Mouse (Mus musculus): ENCODE data around the gene Chst12. TPM values are rescaled to one million over a fixed set of nuclear protein-coding genes. Genes with fewer than 3 reads are reported as not detected.

The Chst12 gene
- polyA plus RNA-seq, 1 experiment = 14.7 TPM

- peaks cover 7% of the 10 kb centered on the region for H3K27me3 ChIP-seq (ENCODE audit: control insufficient read depth, insufficient read depth, insufficient read length)
- H3K79me3 ChIP-seq (ENCODE audit: low read depth) = no peaks in the 10 kb centered on the region
- TF ChIP-seq MYOG (IDR thresholded peaks at IDR 0.05; ENCODE audit: control insufficient read depth, extremely low read depth, insufficient read length) (no peak), USF1 (IDR thresholded peaks at IDR 0.05; ENCODE audit: low read depth) (no peak), FOSL1 (IDR thresholded peaks at IDR 0.05; ENCODE audit: insufficient read depth, low read length, poor library complexity, severe bottlenecking) (no peak), MYOD1 (IDR thresholded peaks at IDR 0.05; ENCODE audit: control insufficient read depth, insufficient read length, low read depth) (no peak), MAX (IDR thresholded peaks at IDR 0.05) (no peak), CTCF (IDR thresholded peaks at IDR 0.05; ENCODE audit: control insufficient read depth, insufficient read depth, insufficient read length) (no peak), CEBPB (IDR thresholded peaks at IDR 0.05; ENCODE audit: low read depth) (no peak)
- H3ac ChIP-seq (ENCODE audit: control insufficient read depth, insufficient read length, low read depth) = no peak overlapping the region
- no peaks in the 10 kb centered on the region for H3K36me3 ChIP-seq (ENCODE audit: control insufficient read depth, insufficient read depth)
- no peak overlapping the region for H3K4me3 ChIP-seq (ENCODE audit: insufficient read depth, poor library complexity, severe bottlenecking)
- no peaks in the 10 kb centered on the region for H3K79me2 ChIP-seq (ENCODE audit: control insufficient read depth, insufficient read depth)
Measured at GRCm38 (mm10) chr5:140565451-140565850, 60.1 kb downstream of the Chst12 start.

- Histone ChIP-seq H3K79me2 (ENCODE audit: control insufficient read depth, insufficient read depth) (no peaks in the 10 kb centered on the region), H3K36me3 (ENCODE audit: control insufficient read depth, insufficient read depth) (no peaks in the 10 kb centered on the region), H3K27me3 (ENCODE audit: control insufficient read depth, insufficient read depth, insufficient read length) (peaks cover 7% of the 10 kb centered on the region), H3ac (ENCODE audit: control insufficient read depth, insufficient read length, low read depth) (no peak overlapping the region), H3K4me3 (ENCODE audit: insufficient read depth, poor library complexity, severe bottlenecking) (no peak overlapping the region), H3K79me3 (ENCODE audit: low read depth) (no peaks in the 10 kb centered on the region)
- TF ChIP-seq MYOG (IDR thresholded peaks at IDR 0.05; ENCODE audit: control insufficient read depth, extremely low read depth, insufficient read length) (no peak), MAX (IDR thresholded peaks at IDR 0.05) (no peak), CEBPB (IDR thresholded peaks at IDR 0.05; ENCODE audit: low read depth) (no peak), FOSL1 (IDR thresholded peaks at IDR 0.05; ENCODE audit: insufficient read depth, low read length, poor library complexity, severe bottlenecking) (no peak), CTCF (IDR thresholded peaks at IDR 0.05; ENCODE audit: control insufficient read depth, insufficient read depth, insufficient read length) (peak; percentile 52), USF1 (IDR thresholded peaks at IDR 0.05; ENCODE audit: low read depth) (no peak), MYOD1 (IDR thresholded peaks at IDR 0.05; ENCODE audit: control insufficient read depth, insufficient read length, low read depth) (no peak)
Measured at GRCm38 (mm10) chr5:140565856-140566255, 60.5 kb downstream of the Chst12 start.

GRCm38 (mm10) chr5:140566271-140566670 lies 60.9 kb downstream of the Chst12 start:
- Histone ChIP-seq H3K27me3 (ENCODE audit: control insufficient read depth, insufficient read depth, insufficient read length) (peaks cover 7% of the 10 kb centered on the region), H3ac (ENCODE audit: control insufficient read depth, insufficient read length, low read depth) (no peak overlapping the region), H3K4me3 (ENCODE audit: insufficient read depth, poor library complexity, severe bottlenecking) (no peak overlapping the region), H3K36me3 (ENCODE audit: control insufficient read depth, insufficient read depth) (no peaks in the 10 kb centered on the region), H3K79me2 (ENCODE audit: control insufficient read depth, insufficient read depth) (no peaks in the 10 kb centered on the region), H3K79me3 (ENCODE audit: low read depth) (no peaks in the 10 kb centered on the region)
- TF ChIP-seq FOSL1 (IDR thresholded peaks at IDR 0.05; ENCODE audit: insufficient read depth, low read length, poor library complexity, severe bottlenecking) (no peak), MAX (IDR thresholded peaks at IDR 0.05) (no peak), MYOD1 (IDR thresholded peaks at IDR 0.05; ENCODE audit: control insufficient read depth, insufficient read length, low read depth) (no peak), CEBPB (IDR thresholded peaks at IDR 0.05; ENCODE audit: low read depth) (no peak), CTCF (IDR thresholded peaks at IDR 0.05; ENCODE audit: control insufficient read depth, insufficient read depth, insufficient read length) (no peak), USF1 (IDR thresholded peaks at IDR 0.05; ENCODE audit: low read depth) (no peak), MYOG (IDR thresholded peaks at IDR 0.05; ENCODE audit: control insufficient read depth, extremely low read depth, insufficient read length) (no peak)

- H3K4me3 ChIP-seq (ENCODE audit: insufficient read depth, poor library complexity, severe bottlenecking) = no peak overlapping the region
- TF ChIP-seq MYOD1 (IDR thresholded peaks at IDR 0.05; ENCODE audit: control insufficient read depth, insufficient read length, low read depth) (no peak), CTCF (IDR thresholded peaks at IDR 0.05; ENCODE audit: control insufficient read depth, insufficient read depth, insufficient read length) (no peak), FOSL1 (IDR thresholded peaks at IDR 0.05; ENCODE audit: insufficient read depth, low read length, poor library complexity, severe bottlenecking) (no peak), MYOG (IDR thresholded peaks at IDR 0.05; ENCODE audit: control insufficient read depth, extremely low read depth, insufficient read length) (no peak), CEBPB (IDR thresholded peaks at IDR 0.05; ENCODE audit: low read depth) (no peak), USF1 (IDR thresholded peaks at IDR 0.05; ENCODE audit: low read depth) (no peak), MAX (IDR thresholded peaks at IDR 0.05) (no peak)
- no peak overlapping the region for H3ac ChIP-seq (ENCODE audit: control insufficient read depth, insufficient read length, low read depth)
- peaks cover 7% of the 10 kb centered on the region for H3K27me3 ChIP-seq (ENCODE audit: control insufficient read depth, insufficient read depth, insufficient read length)
- H3K79me2 ChIP-seq (ENCODE audit: control insufficient read depth, insufficient read depth) = no peaks in the 10 kb centered on the region
- no peaks in the 10 kb centered on the region for H3K36me3 ChIP-seq (ENCODE audit: control insufficient read depth, insufficient read depth)
- H3K79me3 ChIP-seq (ENCODE audit: low read depth) = no peaks in the 10 kb centered on the region
Measured at GRCm38 (mm10) chr5:140567321-140567720, 62.0 kb downstream of the Chst12 start.

GRCm38 (mm10) chr5:140567751-140568150 lies 62.4 kb downstream of the Chst12 start:
- H3ac ChIP-seq (ENCODE audit: control insufficient read depth, insufficient read length, low read depth) = no peak overlapping the region
- no peaks in the 10 kb centered on the region for H3K36me3 ChIP-seq (ENCODE audit: control insufficient read depth, insufficient read depth)
- no peaks in the 10 kb centered on the region for H3K79me2 ChIP-seq (ENCODE audit: control insufficient read depth, insufficient read depth)
- no peak for TF ChIP-seq FOSL1 (IDR thresholded peaks at IDR 0.05; ENCODE audit: insufficient read depth, low read length, poor library complexity, severe bottlenecking)
- no peak for TF ChIP-seq CEBPB (IDR thresholded peaks at IDR 0.05; ENCODE audit: low read depth)
- no peak for TF ChIP-seq MYOG (IDR thresholded peaks at IDR 0.05; ENCODE audit: control insufficient read depth, extremely low read depth, insufficient read length)
- no peak for TF ChIP-seq MYOD1 (IDR thresholded peaks at IDR 0.05; ENCODE audit: control insufficient read depth, insufficient read length, low read depth)
- TF ChIP-seq USF1 (IDR thresholded peaks at IDR 0.05; ENCODE audit: low read depth) = no peak
- TF ChIP-seq CTCF (IDR thresholded peaks at IDR 0.05; ENCODE audit: control insufficient read depth, insufficient read depth, insufficient read length) = no peak
- no peak for TF ChIP-seq MAX (IDR thresholded peaks at IDR 0.05)
- no peaks in the 10 kb centered on the region for H3K79me3 ChIP-seq (ENCODE audit: low read depth)
- H3K4me3 ChIP-seq (ENCODE audit: insufficient read depth, poor library complexity, severe bottlenecking) = no peak overlapping the region
- H3K27me3 ChIP-seq (ENCODE audit: control insufficient read depth, insufficient read depth, insufficient read length) = peaks cover 7% of the 10 kb centered on the region
